Mouse (Mus musculus) small intestine, adult 2 months (tissue): ENCODE results near the gene Paf1. TPM values are rescaled to one million over a fixed set of nuclear protein-coding genes. Genes with fewer than 3 reads are reported as not detected.

ENCODE experiments used
- H3K27ac ChIP-seq: fragments of 200-500 bp; 2 replicates; pipeline ENCODE4 v1.5.1; 2012; ENCODE audit warnings: low read depth, low read length, control low read depth, inconsistent platforms; ENCODE audit not compliant: insufficient read depth
- H3K27me3 ChIP-seq: fragments of 200-500 bp; 2 replicates; pipeline ENCODE4 v1.6.1; 2012; ENCODE audit warnings: mild to moderate bottlenecking, moderate library complexity, low read length, inconsistent platforms; ENCODE audit not compliant: control insufficient read depth, insufficient read depth
- H3K36me3 ChIP-seq: fragments of 200-500 bp; 2 replicates; pipeline ENCODE4 v1.6.1; 2012; ENCODE audit warnings: mild to moderate bottlenecking, low read length, control low read depth, inconsistent platforms; ENCODE audit not compliant: control insufficient read depth, insufficient read depth
- H3K4me1 ChIP-seq: fragments of 200-500 bp; 2 replicates; pipeline ENCODE4 v1.6.1; 2012; ENCODE audit warnings: low read length, inconsistent platforms, mixed read lengths; ENCODE audit not compliant: control insufficient read depth, insufficient read depth, insufficient read length
- H3K4me3 ChIP-seq: fragments of 200-500 bp; 2 replicates; pipeline ENCODE4 v1.5.1; 2012; ENCODE audit warnings: low read depth, mild to moderate bottlenecking, control low read depth, inconsistent platforms, low read length, moderate library complexity
- CTCF ChIP-seq: fragments of 200-500 bp; IDR thresholded peaks from 2 replicates; pipeline ENCODE4 v1.5.1; 2012; ENCODE audit warnings: low read depth, mild to moderate bottlenecking, control low read depth, inconsistent platforms, low read length, moderate library complexity, mixed read lengths; ENCODE audit not compliant: insufficient replicate concordance, insufficient read length; ENCODE audit errors: extremely low read depth
- POLR2A ChIP-seq: fragments of 200-500 bp; IDR thresholded peaks from 2 replicates; pipeline ENCODE4 v1.6.1; 2012; ENCODE audit warnings: low read depth, mild to moderate bottlenecking, control low read depth, inconsistent platforms, low read length, moderate library complexity
- WGBS: fragments of 180-500 bp; shearing (Covaris S2); methylation state at CpG from one replicate; pipeline ENCODE4 v1.1.7; 2018; 5-methylcytosine and 5-hydroxymethylcytosine counted together
- polyA plus RNA-seq: library from polyadenylated mRNA; depleted of rRNA; stranded (reverse); fragments of >200 nt; gene quantifications from 2 replicates; pipeline ENCODE4 v1.2.3, GENCODE M21; 2012

Gene Paf1
- polyA plus RNA-seq, 1 experiment: 67.1 TPM

DNA sequence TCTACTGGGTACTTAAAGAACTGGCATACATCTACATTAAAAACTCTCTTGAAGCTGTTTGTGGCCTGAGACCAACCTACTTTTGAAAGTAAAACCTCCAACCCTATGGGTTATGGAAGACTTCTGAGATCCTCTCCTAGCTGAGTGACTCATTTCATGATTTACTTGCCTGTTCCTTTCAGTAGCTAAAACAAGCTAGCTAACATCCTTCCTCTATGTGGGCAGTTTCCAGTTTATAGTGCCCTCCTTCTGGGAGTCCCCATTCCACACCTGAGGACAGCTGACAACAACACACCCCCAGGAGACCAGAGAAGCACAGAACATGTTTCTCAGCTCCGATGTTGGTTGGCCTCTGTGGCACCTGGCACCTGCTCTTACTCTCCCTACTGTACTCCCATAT is 30.3 kb downstream of the Paf1 start:
- no peaks in the 10 kb centered on the region for H3K27me3 ChIP-seq
- no peak overlapping the region for H3K4me3 ChIP-seq
- TF ChIP-seq POLR2A (no peak), CTCF (no peak)
- 61% methylated on average over 1 of the region's 1 CpGs for WGBS
- H3K4me1 ChIP-seq: no peaks in the 10 kb centered on the region
- peaks cover 29% of the 10 kb centered on the region for H3K36me3 ChIP-seq
- H3K27ac ChIP-seq: no peak overlapping the region

DNA sequence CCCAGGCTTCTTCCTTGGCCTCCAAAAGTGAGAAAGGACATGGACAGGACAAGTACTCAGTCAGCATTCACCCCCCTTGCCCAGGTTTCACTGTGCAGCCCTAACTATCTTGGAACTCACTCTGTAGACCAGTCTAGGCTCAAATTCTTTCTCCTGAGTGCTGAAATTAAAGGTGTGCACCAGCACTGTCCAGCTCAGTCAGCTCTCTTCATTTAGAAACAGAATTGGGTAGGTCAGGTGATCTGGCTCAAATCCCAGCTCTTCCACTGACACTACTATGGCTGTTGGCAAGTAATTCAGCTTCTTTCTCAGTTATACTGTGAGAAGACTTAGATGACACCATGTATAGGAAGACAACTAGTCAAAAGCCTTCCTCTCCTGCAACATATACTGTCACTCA is 35.0 kb downstream of the Paf1 start:
- Histone ChIP-seq H3K27ac (no peak overlapping the region), H3K27me3 (no peaks in the 10 kb centered on the region), H3K36me3 (peaks cover 9% of the 10 kb centered on the region), H3K4me1 (no peaks in the 10 kb centered on the region), H3K4me3 (no peak overlapping the region)
- no peak for TF ChIP-seq POLR2A
- no peak for TF ChIP-seq CTCF

DNA sequence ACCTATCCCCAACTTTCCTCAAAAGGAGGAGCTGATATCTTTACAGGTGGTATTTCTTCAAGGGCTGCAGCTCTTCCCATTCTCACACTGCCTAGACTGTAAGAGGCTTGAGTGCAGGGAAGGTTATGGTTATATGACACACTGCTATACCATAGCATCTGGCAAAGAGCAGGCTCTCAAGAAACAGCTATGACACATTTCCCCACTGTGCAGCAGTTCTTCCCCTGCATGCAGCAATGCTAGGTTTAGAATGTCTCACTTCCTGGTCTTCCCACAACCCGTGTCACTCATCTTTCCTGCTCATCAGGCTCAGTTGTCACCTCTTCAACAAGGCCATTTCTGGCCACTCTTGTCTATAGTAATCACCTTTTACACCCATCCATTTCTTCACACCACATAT is 37.8 kb downstream of the Paf1 start:
- no peaks in the 10 kb centered on the region for H3K4me1 ChIP-seq
- no peak for TF ChIP-seq POLR2A
- TF ChIP-seq CTCF: no peak
- no peak overlapping the region for H3K4me3 ChIP-seq
- no peaks in the 10 kb centered on the region for H3K27me3 ChIP-seq
- no peak overlapping the region for H3K27ac ChIP-seq
- WGBS: 46% methylated on average over 1 of the region's 1 CpGs
- H3K36me3 ChIP-seq: peaks cover 2% of the 10 kb centered on the region

DNA sequence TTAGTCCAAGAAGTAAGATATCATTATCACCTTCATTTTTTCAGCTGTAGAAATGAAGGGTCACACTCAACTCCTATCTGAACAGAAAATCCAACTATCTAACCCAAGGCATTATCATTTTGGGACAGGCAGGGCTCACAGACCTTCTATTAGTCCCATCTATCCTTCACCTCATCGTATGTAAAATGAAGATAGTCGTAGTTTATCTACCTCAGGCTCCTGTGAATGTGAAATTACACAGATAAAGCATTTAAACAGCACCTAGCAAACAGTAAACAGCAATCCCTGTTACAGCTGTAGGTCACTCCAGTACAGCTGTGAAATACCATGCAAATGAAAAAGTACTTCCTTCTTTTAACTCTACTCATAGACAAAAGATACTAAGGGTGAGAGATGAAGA is 39.5 kb downstream of the Paf1 start:
- no peak for TF ChIP-seq POLR2A
- TF ChIP-seq CTCF: no peak
- Histone ChIP-seq H3K27me3 (no peaks in the 10 kb centered on the region), H3K4me3 (no peak overlapping the region), H3K27ac (no peak overlapping the region), H3K4me1 (no peaks in the 10 kb centered on the region; the same call in 1 of the 2 replicates), H3K36me3 (peaks cover 2% of the 10 kb centered on the region)
- WGBS: 77% methylated on average over 2 of the region's 2 CpGs

DNA sequence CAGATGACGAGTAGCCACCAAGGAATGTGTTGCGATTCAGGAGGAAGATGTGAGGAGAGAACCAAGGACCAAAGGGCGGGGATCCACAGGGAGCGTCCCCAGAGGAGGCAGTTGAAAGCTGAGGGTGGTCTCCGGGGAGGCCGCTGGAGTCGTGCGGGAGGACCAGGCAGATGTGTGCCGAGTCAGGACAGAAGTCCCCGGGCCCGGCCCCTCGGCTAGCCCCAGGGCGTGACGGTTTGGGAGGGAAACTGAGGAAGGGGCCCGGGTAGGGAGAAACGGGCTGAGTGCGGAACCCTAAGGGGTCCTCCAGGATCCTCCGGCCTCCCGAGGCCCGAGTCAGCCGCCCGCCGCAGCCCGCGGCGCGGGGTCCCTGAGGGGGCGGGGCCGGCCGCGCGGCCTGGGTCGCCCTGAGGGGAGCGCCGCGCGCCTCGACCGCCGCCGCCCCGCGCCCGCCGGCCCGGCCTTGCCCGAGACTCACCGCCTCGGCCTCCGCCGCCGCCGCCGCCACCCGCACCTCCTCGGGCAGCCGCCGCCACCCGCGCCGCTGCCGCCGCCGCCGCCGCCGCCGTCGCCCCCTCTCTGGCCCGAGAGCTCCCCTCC is 43.0 kb downstream of the Paf1 start:
- Histone ChIP-seq H3K36me3 (peaks cover 2% of the 10 kb centered on the region; the same call in 1 of the 2 replicates), H3K27ac (no peak overlapping the region), H3K4me1 (no peaks in the 10 kb centered on the region; the same call in 1 of the 2 replicates), H3K4me3 (peak overlapping the region; percentile 96), H3K27me3 (no peaks in the 10 kb centered on the region)
- no peak for TF ChIP-seq CTCF
- TF ChIP-seq POLR2A: no peak
- 4% methylated on average over 67 of the region's 70 CpGs for WGBS

DNA sequence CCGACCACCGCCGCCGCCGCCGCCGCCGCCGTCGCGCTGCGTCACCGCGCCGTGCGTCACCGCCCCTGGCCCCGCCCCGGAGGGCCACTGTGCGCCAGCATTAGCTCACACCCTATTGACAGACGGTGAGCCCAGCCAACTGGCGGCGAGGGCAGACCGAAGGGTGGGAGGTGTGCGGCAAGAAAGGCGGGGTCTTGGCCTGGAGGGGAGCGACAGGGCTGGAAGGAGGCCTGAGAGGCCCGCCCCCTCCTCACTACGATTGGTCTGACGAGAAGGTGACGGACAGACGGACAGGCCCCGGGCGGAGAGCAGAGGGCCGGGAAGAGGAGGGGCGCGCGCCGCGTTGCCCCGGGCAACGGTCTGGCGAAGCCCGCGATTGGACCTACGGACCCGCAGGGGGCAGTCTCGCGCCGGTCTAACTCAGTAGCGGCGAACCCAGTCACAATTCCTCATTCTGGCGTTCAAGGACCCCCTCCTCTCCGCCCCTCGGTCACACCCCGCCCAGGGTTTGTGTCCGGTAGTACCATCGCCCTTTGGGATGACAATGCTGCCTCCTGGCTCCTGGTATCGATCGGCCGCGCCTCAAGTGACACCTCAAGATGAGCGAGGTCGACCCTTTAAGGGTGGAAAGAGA is 43.6 kb downstream of the Paf1 start:
- Histone ChIP-seq H3K27ac (peak overlapping the region; percentile 82), H3K27me3 (no peaks in the 10 kb centered on the region), H3K4me1 (no peaks in the 10 kb centered on the region; the same call in 1 of the 2 replicates), H3K36me3 (peaks cover 2% of the 10 kb centered on the region; the same call in 1 of the 2 replicates), H3K4me3 (peak overlapping the region; percentile 96)
- TF ChIP-seq CTCF (peak; percentile 54), POLR2A (no peak)
- 2% methylated on average over 63 of the region's 64 CpGs for WGBS

DNA sequence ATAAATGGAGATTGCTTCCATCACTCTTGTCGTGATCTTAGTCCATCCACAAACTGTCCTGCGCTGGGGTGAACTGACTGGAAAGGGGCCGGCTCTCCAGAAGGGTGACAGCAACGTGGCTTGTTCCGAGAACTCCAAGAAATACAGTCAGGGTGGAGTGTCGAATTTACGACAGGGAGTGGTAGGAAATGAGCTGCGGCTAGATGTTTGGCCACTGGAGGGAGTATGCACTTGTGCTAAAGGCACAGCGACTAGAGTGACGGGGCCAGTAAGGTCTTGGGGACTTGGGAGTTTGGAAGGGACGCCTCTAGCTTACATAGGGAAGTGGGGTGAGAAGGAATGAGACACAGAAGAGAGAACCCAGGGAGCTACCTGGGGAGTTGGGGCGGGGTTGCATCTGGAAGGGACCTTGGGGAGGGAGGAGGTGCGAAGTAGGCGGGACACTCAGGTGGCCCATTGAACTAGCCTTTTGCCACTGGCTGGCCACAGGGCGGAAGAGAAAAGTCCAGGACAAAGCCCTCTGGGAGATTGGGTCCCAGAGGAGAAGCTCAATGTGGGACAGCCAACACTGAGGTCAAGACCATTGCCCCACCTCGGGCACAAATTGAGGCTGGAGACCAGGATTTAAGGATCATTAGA is 44.3 kb downstream of the Paf1 start, which contains the start of gene Gmfg:
Gene Gmfg (plus strand): TSS at position 516 of the 639 bp plus-strand sequence.
- TF ChIP-seq CTCF: peak; percentile 88; the same call in 1 of the 2 replicates
- TF ChIP-seq POLR2A: peak; percentile 36; the same call in 1 of the 2 replicates
- H3K36me3 ChIP-seq: no peaks in the 10 kb centered on the region
- no peaks in the 10 kb centered on the region; the same call in 1 of the 2 replicates for H3K4me1 ChIP-seq
- H3K27ac ChIP-seq: peak within 1 kb of the TSS; percentile 82
- no peaks in the 10 kb centered on the region for H3K27me3 ChIP-seq
- H3K4me3 ChIP-seq: peak within 1 kb of the TSS; percentile 65
- WGBS: 3% methylated on average over 16 of the region's 16 CpGs
